Mouse (Mus musculus) gastrocnemius, postnatal 10 days (tissue): ENCODE data around the gene Nptn. TPM values are rescaled to one million over a fixed set of nuclear protein-coding genes. Genes with fewer than 3 reads are reported as not detected.

ENCODE experiments used
- DNase-seq: peaks from one replicate; pipeline ENCODE4 v3.0.0; 2021; ENCODE audit warnings: mixed read lengths
- total RNA-seq, 2 experiments: library from RNA; stranded (reverse); gene quantifications; 2 replicates each; pipeline ENCODE4 v1.2.3; 2021

Gene Nptn
- total RNA-seq, 2 experiments from 2014 or later, result 99.7 to 109 TPM

- DNase-seq, result no peak
Observed at GRCm38 (mm10) chr9:58654494-58654893, 72.5 kb downstream of the Nptn start.

GRCm38 (mm10) chr9:58656396-58656795 lies 74.4 kb downstream of the Nptn start:
- DNase-seq, result no peak

- DNase-seq, result no peak
Observed at GRCm38 (mm10) chr9:58656824-58657223, 74.8 kb downstream of the Nptn start.

GRCm38 (mm10) chr9:58657735-58658512 lies 75.9 kb downstream of the Nptn start:
- no peak for DNase-seq

- DNase-seq, result no peak
Observed at GRCm38 (mm10) chr9:58658596-58659309, 76.7 kb downstream of the Nptn start.

GRCm38 (mm10) chr9:58659331-58659730 lies 77.3 kb downstream of the Nptn start:
- DNase-seq, result no peak

GRCm38 (mm10) chr9:58659989-58660388 lies 77.9 kb downstream of the Nptn start:
- DNase-seq, result no peak

GRCm38 (mm10) chr9:58660673-58661072 lies 78.6 kb downstream of the Nptn start:
- no peak for DNase-seq

- no peak for DNase-seq
Observed at GRCm38 (mm10) chr9:58662007-58662406, 80.0 kb downstream of the Nptn start.

GRCm38 (mm10) chr9:58662791-58663190 lies 80.8 kb downstream of the Nptn start:
- no peak for DNase-seq

GRCm38 (mm10) chr9:58665492-58665891 lies 83.5 kb downstream of the Nptn start:
- no peak for DNase-seq

GRCm38 (mm10) chr9:58666191-58666590 lies 84.2 kb downstream of the Nptn start:
- no peak for DNase-seq

- no peak for DNase-seq
Observed at GRCm38 (mm10) chr9:58667244-58667643, 85.2 kb downstream of the Nptn start.

- no peak for DNase-seq
Observed at GRCm38 (mm10) chr9:58668171-58668570, 86.1 kb downstream of the Nptn start.

- DNase-seq, result no peak
Observed at GRCm38 (mm10) chr9:58669071-58669470, 87.0 kb downstream of the Nptn start.

GRCm38 (mm10) chr9:58669819-58670218 lies 87.8 kb downstream of the Nptn start:
- DNase-seq, result no peak

GRCm38 (mm10) chr9:58672474-58672873 lies 90.4 kb downstream of the Nptn start:
- no peak for DNase-seq

- DNase-seq, result no peak
Observed at GRCm38 (mm10) chr9:58674736-58675135, 92.7 kb downstream of the Nptn start.

- no peak for DNase-seq
Observed at GRCm38 (mm10) chr9:58675371-58675770, 93.3 kb downstream of the Nptn start.

- no peak for DNase-seq
Observed at GRCm38 (mm10) chr9:58681411-58681810, 99.4 kb downstream of the Nptn start.

GRCm38 (mm10) chr9:58682106-58682505 lies 100.1 kb downstream of the Nptn start:
- no peak for DNase-seq

GRCm38 (mm10) chr9:58683372-58683771 lies 101.3 kb downstream of the Nptn start:
- DNase-seq, result no peak

GRCm38 (mm10) chr9:58685290-58685689 lies 103.2 kb downstream of the Nptn start:
- DNase-seq, result no peak

GRCm38 (mm10) chr9:58688076-58688475 lies 106.0 kb downstream of the Nptn start:
- DNase-seq, result no peak
